Mouse (Mus musculus) midbrain, embryonic 12.5 days (tissue): ENCODE data around the gene Pim2. TPM values are rescaled to one million over a fixed set of nuclear protein-coding genes. Genes with fewer than 3 reads are reported as not detected.

Source experiments
- ATAC-seq: fragments of 200-750 bp; cut with Nextera tagmentation; 2 replicates; pipeline ENCODE4 v1.8.0; 2017; ENCODE audit warnings: low read depth, moderate TSS enrichment, moderate library complexity; ENCODE audit not compliant: low FRiP score
- H3K27ac ChIP-seq: fragments of 300-500 bp; sonication (generic); replicated peaks from 2 replicates; pipeline ENCODE4 v1.5.1; 2016; ENCODE audit warnings: mild to moderate bottlenecking
- H3K27me3 ChIP-seq: fragments of 300-500 bp; sonication (generic); 2 replicates; pipeline ENCODE4 v1.6.1; 2016; ENCODE audit warnings: mild to moderate bottlenecking
- H3K36me3 ChIP-seq: fragments of 300-500 bp; sonication (generic); 2 replicates; pipeline ENCODE4 v1.6.1; 2016
- H3K4me1 ChIP-seq: fragments of 300-500 bp; sonication (generic); 2 replicates; pipeline ENCODE4 v1.6.1; 2016
- H3K4me2 ChIP-seq: fragments of 300-500 bp; sonication (generic); replicated peaks from 2 replicates; pipeline ENCODE4 v1.6.1; 2016; ENCODE audit warnings: mild to moderate bottlenecking, moderate library complexity
- H3K4me3 ChIP-seq: fragments of 300-500 bp; sonication (generic); 2 replicates; pipeline ENCODE4 v1.5.1; 2016; ENCODE audit warnings: mild to moderate bottlenecking
- H3K9ac ChIP-seq: fragments of 300-500 bp; sonication (generic); replicated peaks from 2 replicates; pipeline ENCODE4 v1.6.1; 2016; ENCODE audit warnings: mild to moderate bottlenecking, moderate library complexity
- H3K9me3 ChIP-seq: fragments of 300-500 bp; sonication (generic); 2 replicates; pipeline ENCODE4 v1.6.1; 2016; ENCODE audit warnings: mild to moderate bottlenecking
- WGBS: fragments of 180-500 bp; shearing (Covaris S2); methylation state at CpG from one replicate; pipeline ENCODE4 v1.1.7; 2016; 5-methylcytosine and 5-hydroxymethylcytosine counted together
- polyA plus RNA-seq: library from polyadenylated mRNA; unstranded; fragments of >200 nt; fragmentation: Nextera tagmentation; extraction: Ambion mirVana; gene quantifications from 2 replicates; pipeline ENCODE4 v1.2.1, GENCODE M21; 2016

The Pim2 gene
- polyA plus RNA-seq, 1 experiment from 2014 or later: 19.2 TPM

DNA sequence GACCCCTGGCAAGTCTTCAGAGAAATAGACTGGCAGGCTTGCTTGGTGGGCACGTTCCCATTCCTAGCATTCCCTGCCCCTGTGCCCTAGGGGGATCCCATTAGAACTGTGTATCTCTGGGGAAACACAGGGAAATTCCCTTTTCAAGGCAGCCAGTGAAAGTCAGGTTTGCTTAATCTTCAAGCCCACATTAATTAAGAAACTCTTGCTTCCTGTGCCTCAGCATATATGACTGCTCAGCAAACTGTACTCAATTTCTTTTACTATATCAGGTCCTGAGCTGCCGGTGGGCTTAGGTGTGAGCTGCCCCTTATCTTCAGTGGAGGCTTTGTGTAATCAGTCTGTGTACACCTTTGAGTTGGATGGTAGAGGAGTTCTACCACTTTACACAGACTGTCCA, 12.3 kb upstream of the Pim2 start:
- no peak overlapping the region for H3K27ac ChIP-seq
- no peaks in the 10 kb centered on the region; the same call in 1 of the 2 replicates for H3K4me1 ChIP-seq
- no peaks in the 10 kb centered on the region for H3K27me3 ChIP-seq
- H3K9me3 ChIP-seq: no peaks in the 10 kb centered on the region
- H3K9ac ChIP-seq: no peak overlapping the region
- no peak overlapping the region for H3K4me3 ChIP-seq
- ATAC-seq: no peak
- 71% methylated on average over 2 of the region's 2 CpGs for WGBS
- H3K36me3 ChIP-seq: peaks cover 7% of the 10 kb centered on the region; the same call in 1 of the 2 replicates
- no peak overlapping the region for H3K4me2 ChIP-seq

DNA sequence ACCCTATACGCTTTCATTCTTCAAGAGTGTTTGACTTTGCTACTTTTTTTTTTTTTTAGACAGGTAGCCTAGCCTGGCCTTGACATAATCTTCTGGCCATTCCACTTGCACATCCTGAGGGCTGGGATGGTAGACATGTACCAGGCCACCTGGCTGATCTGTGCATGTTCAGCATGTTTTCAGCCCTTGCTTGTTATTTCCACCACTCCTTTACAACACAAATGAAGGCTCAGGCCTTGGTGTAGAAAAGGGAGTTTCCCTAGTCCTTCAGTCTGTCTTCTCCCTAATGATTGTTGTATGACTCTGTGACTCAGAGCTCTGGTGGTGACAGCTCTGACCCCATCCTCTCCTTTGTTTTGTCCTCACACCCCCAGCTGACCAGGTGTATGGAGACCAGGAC, 10.9 kb upstream of the Pim2 start:
- no peak overlapping the region for H3K9ac ChIP-seq
- no peak overlapping the region for H3K4me2 ChIP-seq
- 95% methylated on average over 1 of the region's 1 CpGs for WGBS
- H3K4me1 ChIP-seq: no peaks in the 10 kb centered on the region; the same call in 1 of the 2 replicates
- H3K4me3 ChIP-seq: no peak overlapping the region
- no peaks in the 10 kb centered on the region for H3K27me3 ChIP-seq
- no peak for ATAC-seq
- H3K27ac ChIP-seq: no peak overlapping the region
- H3K36me3 ChIP-seq: peaks cover 12% of the 10 kb centered on the region; the same call in 1 of the 2 replicates
- no peaks in the 10 kb centered on the region for H3K9me3 ChIP-seq

DNA sequence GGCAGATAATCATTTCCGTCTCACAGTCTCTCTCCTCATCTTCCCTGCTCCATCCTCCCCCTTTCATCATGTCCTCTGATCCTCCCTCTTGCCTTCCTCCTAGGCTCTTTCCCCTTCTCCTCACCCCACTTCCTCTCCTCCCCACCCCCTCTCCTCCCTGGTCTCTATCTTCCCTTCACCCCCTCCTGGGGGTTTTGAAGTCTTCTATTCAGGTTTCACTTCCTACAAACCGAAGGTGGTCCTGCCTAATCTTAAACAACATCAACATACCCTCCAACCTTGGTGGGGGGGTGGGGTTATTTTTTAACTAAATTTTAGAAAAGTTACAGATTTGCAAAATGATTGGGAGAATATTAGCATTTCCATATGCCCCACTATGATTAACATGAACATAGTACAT, 9.6 kb upstream of the Pim2 start:
- Histone ChIP-seq H3K36me3 (peaks cover 15% of the 10 kb centered on the region; the same call in 1 of the 2 replicates), H3K4me1 (no peaks in the 10 kb centered on the region; the same call in 1 of the 2 replicates), H3K4me3 (no peak overlapping the region), H3K9ac (no peak overlapping the region), H3K9me3 (no peaks in the 10 kb centered on the region), H3K27me3 (no peaks in the 10 kb centered on the region), H3K4me2 (no peak overlapping the region), H3K27ac (no peak overlapping the region)
- 34% methylated on average over 2 of the region's 2 CpGs for WGBS
- ATAC-seq: no peak

DNA sequence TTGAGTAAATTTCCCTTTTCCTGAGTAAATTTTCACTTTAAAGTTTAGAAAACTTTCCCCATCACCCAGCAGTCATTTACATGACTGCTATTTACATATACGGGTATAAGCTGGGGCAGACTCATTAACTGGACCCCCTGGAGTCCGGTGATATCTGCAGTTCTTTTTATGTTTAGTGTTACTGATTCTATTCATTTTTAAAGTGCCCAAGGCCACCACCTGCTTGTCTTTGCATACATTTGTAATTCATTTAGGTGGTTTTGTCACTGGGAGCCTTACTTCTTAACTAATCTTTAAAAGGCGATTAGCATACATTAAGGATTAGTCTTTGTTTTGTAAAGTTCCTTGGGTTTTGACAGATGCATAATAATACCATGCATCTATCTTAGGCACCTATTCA, 8.2 kb upstream of the Pim2 start:
- H3K4me2 ChIP-seq: 0 out of 2 replicates have a peak overlapping the region, but pooled peaks have one; percentile 11
- WGBS: 23% methylated on average over 3 of the region's 3 CpGs
- no peaks in the 10 kb centered on the region; the same call in 1 of the 2 replicates for H3K4me1 ChIP-seq
- H3K27ac ChIP-seq: no peak overlapping the region
- peaks cover 19% of the 10 kb centered on the region for H3K36me3 ChIP-seq
- H3K4me3 ChIP-seq: no peak overlapping the region
- ATAC-seq: peak; percentile 62
- H3K9me3 ChIP-seq: no peaks in the 10 kb centered on the region
- no peaks in the 10 kb centered on the region for H3K27me3 ChIP-seq
- no peak overlapping the region for H3K9ac ChIP-seq

DNA sequence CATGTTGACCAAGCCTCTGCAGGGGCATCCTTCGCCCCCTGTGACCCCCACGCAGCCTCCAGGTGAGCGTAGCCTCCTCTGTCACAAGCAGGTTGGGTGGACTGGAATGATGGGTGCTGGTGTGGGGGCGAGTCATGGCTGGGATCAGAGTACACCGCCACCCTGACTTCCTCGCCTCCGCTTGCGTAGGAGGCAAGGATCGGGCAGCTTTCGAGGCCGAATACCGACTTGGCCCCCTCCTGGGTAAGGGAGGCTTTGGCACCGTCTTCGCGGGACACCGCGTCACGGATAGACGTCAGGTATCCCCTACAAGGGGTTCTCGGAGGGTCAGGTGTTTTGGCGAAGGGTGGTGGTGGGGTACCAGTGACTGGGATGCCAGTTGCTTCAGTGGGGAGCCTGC, 433 bp downstream of the Pim2 start:
- no peak for ATAC-seq
- Histone ChIP-seq H3K9me3 (no peaks in the 10 kb centered on the region), H3K4me3 (peak overlapping the region; percentile 53), H3K9ac (peak overlapping the region; percentile 52), H3K4me1 (no peaks in the 10 kb centered on the region), H3K4me2 (peak overlapping the region; percentile 77), H3K27me3 (no peaks in the 10 kb centered on the region), H3K36me3 (peaks cover 4% of the 10 kb centered on the region; the same call in 1 of the 2 replicates), H3K27ac (no peak overlapping the region)
- WGBS: 20% methylated on average over 21 of the region's 21 CpGs

DNA sequence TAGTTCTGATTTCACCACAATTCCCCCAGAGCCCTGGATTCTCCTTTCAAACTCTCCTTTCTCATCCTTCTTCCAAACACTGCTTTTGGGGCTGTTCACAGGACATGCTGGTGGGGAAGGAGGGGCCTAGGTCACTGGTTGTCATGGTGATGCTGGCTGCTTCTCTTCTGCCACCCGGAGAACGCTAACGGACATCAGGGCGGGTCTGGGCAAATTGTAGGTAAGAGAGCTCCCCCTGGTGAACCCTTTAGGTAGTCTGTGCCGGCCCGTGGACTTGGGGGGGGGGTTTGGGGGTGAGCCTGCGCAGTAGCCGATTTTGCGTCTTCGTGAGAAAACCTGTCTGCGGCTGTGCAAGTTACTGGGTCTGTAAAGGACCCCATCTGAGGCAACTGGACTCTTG, 1.8 kb downstream of the Pim2 start:
- no peak overlapping the region for H3K27ac ChIP-seq
- no peaks in the 10 kb centered on the region for H3K36me3 ChIP-seq
- no peak overlapping the region for H3K9ac ChIP-seq
- no peaks in the 10 kb centered on the region for H3K9me3 ChIP-seq
- H3K4me3 ChIP-seq: peak overlapping the region; percentile 24
- whole genome bisulfite sequencing: 25% methylated on average over 11 of the region's 11 CpGs
- H3K4me1 ChIP-seq: peaks cover 2% of the 10 kb centered on the region
- H3K27me3 ChIP-seq: no peaks in the 10 kb centered on the region
- peak; percentile 69 for ATAC-seq
- H3K4me2 ChIP-seq: peak overlapping the region; percentile 77

DNA sequence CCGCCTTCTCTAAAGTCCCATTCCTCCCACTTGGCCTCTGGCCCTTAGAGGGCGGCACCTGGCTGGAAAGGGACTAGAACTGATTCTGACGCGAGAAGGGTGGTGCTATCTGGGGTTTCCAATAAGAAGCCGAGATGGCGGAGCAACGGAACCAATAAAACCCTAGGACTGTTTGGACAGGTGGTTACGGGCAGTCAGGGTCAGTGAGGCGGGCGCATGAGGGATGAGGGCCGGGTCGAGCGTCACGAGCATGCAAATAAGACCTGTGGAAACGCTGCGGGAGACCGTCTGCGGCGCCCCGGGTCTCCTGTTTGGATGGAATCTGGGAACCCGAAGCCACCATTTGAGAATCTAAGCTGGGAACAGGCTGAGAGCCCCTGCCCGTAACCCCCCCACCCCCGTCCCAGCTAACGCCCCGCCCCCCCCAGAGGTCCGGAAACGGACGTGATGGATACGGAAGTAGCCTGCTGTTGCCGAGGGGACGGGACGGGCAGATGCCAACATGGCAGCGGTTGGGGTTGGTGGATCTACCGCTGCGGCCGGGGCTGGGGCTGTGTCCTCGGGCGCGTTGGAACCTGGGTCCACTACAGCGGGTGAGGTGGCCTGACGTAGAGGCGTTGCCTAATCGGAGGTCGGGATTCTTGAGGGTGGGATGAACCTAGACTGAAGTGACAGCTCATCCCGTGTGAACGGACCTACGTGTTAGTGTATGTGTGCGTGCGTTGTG, 5.9 kb downstream of the Pim2 start, which contains the start of gene Slc35a2:
Slc35a2 (plus strand) TSS at position 188 of the 727 bp plus-strand sequence.
- H3K27ac ChIP-seq: peak within 1 kb of the TSS; percentile 86
- H3K9me3 ChIP-seq: no peaks in the 10 kb centered on the region
- peak within 1 kb of the TSS; percentile 60 for H3K4me2 ChIP-seq
- H3K27me3 ChIP-seq: no peaks in the 10 kb centered on the region
- peak within 1 kb of the TSS; percentile 58 for H3K4me3 ChIP-seq
- H3K36me3 ChIP-seq: 0 out of 2 replicates have a peak, but pooled peaks cover 6% of the 10 kb centered on the region
- H3K4me1 ChIP-seq: peaks cover 4% of the 10 kb centered on the region
- peak; percentile 85 for ATAC-seq
- 26% methylated on average over 49 of the region's 49 CpGs for WGBS
- peak within 1 kb of the TSS; percentile 49 for H3K9ac ChIP-seq

DNA sequence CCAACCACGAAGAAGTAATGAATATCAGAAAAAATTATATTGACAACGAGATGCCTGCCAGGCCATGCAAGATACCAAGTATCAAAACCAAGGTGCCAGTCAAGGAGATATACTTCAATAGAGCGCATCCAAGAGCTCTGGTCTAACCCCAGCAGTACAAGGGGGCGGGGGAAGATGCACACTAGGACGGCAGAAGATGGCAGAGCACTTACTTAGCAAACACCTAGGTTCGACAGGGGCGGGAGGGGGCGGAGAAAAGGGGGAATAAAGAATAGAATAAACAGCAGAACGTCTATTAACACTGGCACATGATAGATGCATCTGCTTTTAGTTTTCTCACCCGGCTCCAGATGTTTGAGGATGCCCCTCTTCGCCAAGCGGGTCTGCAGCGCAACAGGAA, 20.1 kb downstream of the Pim2 start:
- 42% methylated on average over 13 of the region's 13 CpGs for WGBS
- peak overlapping the region; percentile 55 for H3K9ac ChIP-seq
- H3K9me3 ChIP-seq: no peaks in the 10 kb centered on the region
- no peak for ATAC-seq
- H3K36me3 ChIP-seq: peaks cover 20% of the 10 kb centered on the region
- H3K4me1 ChIP-seq: peaks cover 8% of the 10 kb centered on the region; the same call in 1 of the 2 replicates
- H3K27me3 ChIP-seq: no peaks in the 10 kb centered on the region
- no peak overlapping the region; the same call in 1 of the 2 replicates for H3K27ac ChIP-seq
- peak overlapping the region; percentile 54 for H3K4me3 ChIP-seq
- peak overlapping the region; percentile 63 for H3K4me2 ChIP-seq

DNA sequence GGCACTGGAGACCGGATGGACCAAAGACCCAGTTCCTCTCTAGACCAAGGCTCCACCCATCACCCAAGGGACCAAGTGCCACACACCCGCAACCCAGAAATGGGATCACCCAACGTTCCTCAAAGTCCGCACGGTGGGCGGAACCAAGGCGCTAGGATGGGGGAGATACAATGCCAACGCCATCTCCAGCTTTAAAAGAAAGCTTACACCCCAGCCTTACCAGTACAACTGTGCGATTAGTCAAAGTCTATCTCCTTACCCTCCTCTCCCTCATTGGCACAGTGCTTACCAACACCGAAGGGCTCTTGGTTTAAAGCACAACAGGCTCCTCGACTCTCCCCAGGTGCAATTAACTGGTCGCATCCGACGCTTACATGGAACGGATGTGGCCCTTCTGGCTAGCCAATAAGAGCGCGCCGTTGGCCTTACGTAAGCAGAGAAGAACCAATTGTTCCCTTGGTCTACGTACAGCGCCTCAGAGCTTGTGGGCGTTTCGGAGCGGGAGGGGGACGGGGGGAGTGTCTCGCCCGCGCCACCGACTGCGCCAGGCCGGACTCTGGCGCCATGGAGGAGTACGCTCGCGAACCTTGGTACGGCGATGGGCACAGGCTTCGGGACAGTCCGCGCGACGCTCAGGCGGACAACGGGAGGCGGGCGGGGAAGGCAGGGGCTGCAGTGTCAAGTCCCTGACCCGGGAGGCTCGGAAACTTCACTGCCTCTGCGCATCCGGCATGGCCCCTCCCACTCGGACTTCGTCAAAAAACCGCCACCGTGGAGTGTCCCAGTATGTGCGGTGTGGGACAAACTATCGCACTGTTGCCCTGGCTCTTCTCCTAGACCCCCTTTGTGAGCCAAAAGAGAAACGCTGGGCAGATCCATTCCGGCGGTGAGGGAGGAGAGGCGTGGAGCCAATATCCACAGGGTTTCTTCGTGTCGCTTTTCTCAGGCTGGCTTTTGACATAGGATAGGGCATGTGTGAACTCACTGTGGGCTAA, 21.1 kb downstream of the Pim2 start, which contains the start of the genes Pqbp1 and Timm17b:
Pqbp1 (minus strand) TSS at position 390 of the 995 bp plus-strand sequence.
Timm17b (plus strand) TSS at position 478 of the 995 bp plus-strand sequence.
- Histone ChIP-seq H3K9ac (peak within 1 kb of the TSS; percentile 59), H3K36me3 (peaks cover 12% of the 10 kb centered on the region), H3K4me2 (peak within 1 kb of the TSS; percentile 63), H3K4me1 (peaks cover 8% of the 10 kb centered on the region; the same call in 1 of the 2 replicates), H3K27me3 (no peaks in the 10 kb centered on the region), H3K9me3 (no peaks in the 10 kb centered on the region), H3K4me3 (peak within 1 kb of the TSS; percentile 54), H3K27ac (peak within 1 kb of the TSS; percentile 81)
- 17% methylated on average over 62 of the region's 62 CpGs for WGBS
- peak; percentile 98 for ATAC-seq

DNA sequence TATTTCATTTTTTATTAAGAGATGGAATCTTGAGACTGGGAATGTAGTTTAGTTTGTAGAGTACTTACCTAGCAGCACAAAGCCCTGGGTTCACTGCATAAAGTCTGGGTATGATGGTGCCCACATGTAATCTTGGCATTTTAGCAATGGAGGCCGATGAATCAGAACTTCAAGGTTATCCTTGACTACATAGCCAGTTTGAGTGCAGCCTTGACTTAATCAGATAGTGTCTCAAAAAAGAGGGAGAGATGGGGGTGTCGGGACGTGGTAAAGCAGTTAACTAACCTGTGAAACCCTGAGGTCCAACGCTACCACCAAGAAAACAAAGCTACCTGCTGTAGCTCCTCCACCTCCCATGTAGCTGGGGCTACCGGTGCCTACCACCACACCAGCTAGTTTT, 26.4 kb downstream of the Pim2 start:
- peaks cover 11% of the 10 kb centered on the region for H3K36me3 ChIP-seq

DNA sequence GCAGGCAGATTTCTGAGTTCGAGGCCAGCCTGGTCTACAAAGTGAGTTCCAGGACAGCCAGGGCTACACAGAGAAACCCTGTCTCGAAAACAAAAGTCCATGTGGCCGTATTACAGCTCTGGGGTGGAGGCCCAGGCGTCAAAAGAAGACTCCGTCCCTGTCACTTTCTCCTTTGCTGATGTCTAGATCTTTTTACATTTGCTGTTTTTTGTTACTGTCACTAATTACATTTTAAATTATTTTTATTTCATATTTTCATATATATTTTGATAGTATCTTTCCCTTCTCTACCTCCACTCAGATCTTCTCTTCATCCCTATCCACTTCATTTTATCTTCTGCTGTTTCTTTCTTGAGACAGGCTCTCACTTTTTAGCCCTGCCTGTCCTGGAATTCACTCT, 29.7 kb downstream of the Pim2 start, which contains the start of gene Gm10491:
Gm10491 (minus strand) TSS at position 101 of the 400 bp plus-strand sequence.
- H3K4me2 ChIP-seq: no peak within 1 kb of the TSS
- peaks cover 11% of the 10 kb centered on the region for H3K36me3 ChIP-seq
- no peaks in the 10 kb centered on the region for H3K9me3 ChIP-seq
- no peak within 1 kb of the TSS for H3K4me3 ChIP-seq
- no peak for ATAC-seq
- no peak within 1 kb of the TSS for H3K27ac ChIP-seq
- no peaks in the 10 kb centered on the region for H3K4me1 ChIP-seq
- H3K9ac ChIP-seq: no peak within 1 kb of the TSS
- WGBS: 91% methylated on average over 5 of the region's 5 CpGs
- no peaks in the 10 kb centered on the region for H3K27me3 ChIP-seq

More for the DNA sequence above, 26.4 kb downstream of the Pim2 start:
- no peak for ATAC-seq
- no peaks in the 10 kb centered on the region for H3K27me3 ChIP-seq
- H3K4me3 ChIP-seq: no peak overlapping the region
- H3K9ac ChIP-seq: no peak overlapping the region
- no peaks in the 10 kb centered on the region for H3K9me3 ChIP-seq
- no peak overlapping the region for H3K27ac ChIP-seq
- H3K4me1 ChIP-seq: 0 out of 2 replicates have a peak, but pooled peaks cover 2% of the 10 kb centered on the region
- no peak overlapping the region for H3K4me2 ChIP-seq
- 92% methylated on average over 5 of the region's 5 CpGs for WGBS
